Mouse (Mus musculus) lung, embryonic 16.5 days (tissue): ENCODE data around the gene Bfsp2. TPM values are rescaled to one million over a fixed set of nuclear protein-coding genes. Genes with fewer than 3 reads are reported as not detected.
A peak's percentile ranks its signal among the peaks of the same experiment; 100 is the strongest.

Experiments used
- ATAC-seq: fragments of 200-750 bp; cut with Nextera tagmentation; 2 replicates; pipeline ENCODE4 v1.8.0; 2017; ENCODE audit warnings: low read depth, mild to moderate bottlenecking, moderate library complexity
- H3K27ac ChIP-seq: fragments of 300-500 bp; sonication (generic); 2 replicates; pipeline ENCODE4 v1.5.1; 2014; ENCODE audit warnings: mild to moderate bottlenecking, control low read depth, low read length
- H3K27me3 ChIP-seq: fragments of 300-500 bp; sonication (generic); 2 replicates; pipeline ENCODE4 v1.6.1; 2014; ENCODE audit warnings: low read depth, low read length, mixed read lengths; ENCODE audit not compliant: control insufficient read depth, insufficient read depth
- H3K36me3 ChIP-seq: fragments of 300-500 bp; sonication (generic); 2 replicates; pipeline ENCODE4 v1.6.1; 2014; ENCODE audit warnings: low read length; ENCODE audit not compliant: control insufficient read depth, insufficient read depth
- H3K4me1 ChIP-seq: fragments of 300-500 bp; sonication (generic); replicated peaks from 2 replicates; pipeline ENCODE4 v1.6.1; 2014; ENCODE audit warnings: low read length, mixed read lengths; ENCODE audit not compliant: control insufficient read depth, insufficient read depth
- H3K4me2 ChIP-seq: fragments of 300-500 bp; sonication (generic); 2 replicates; pipeline ENCODE4 v1.6.1; 2014; ENCODE audit warnings: low read depth, low read length, control low read depth
- H3K4me3 ChIP-seq: fragments of 300-500 bp; sonication (generic); 2 replicates; pipeline ENCODE4 v1.5.1; 2014; ENCODE audit warnings: mild to moderate bottlenecking, low read length, control low read depth
- H3K9ac ChIP-seq: fragments of 300-500 bp; sonication (generic); 2 replicates; pipeline ENCODE4 v1.6.1; 2014; ENCODE audit warnings: low read length, control low read depth
- H3K9me3 ChIP-seq: fragments of 300-500 bp; sonication (generic); 2 replicates; pipeline ENCODE4 v1.6.1; 2016; ENCODE audit warnings: low read length; ENCODE audit not compliant: control insufficient read depth
- WGBS: fragments of 180-500 bp; shearing (Covaris S2); extraction: QIAGEN DNeasy Blood & Tissue Kit; methylation state at CpG from one replicate; pipeline ENCODE4 v1.1.7; 2014; 5-methylcytosine and 5-hydroxymethylcytosine counted together
- polyA plus RNA-seq: library from polyadenylated mRNA; unstranded; fragments of >200 nt; fragmentation: Nextera tagmentation; extraction: Ambion mirVana; gene quantifications from 2 replicates; pipeline ENCODE4 v1.2.1, GENCODE M21; 2015

Gene Bfsp2
- polyA plus RNA-seq, 1 experiment from 2014 or later = 0.62 TPM

GRCm38 (mm10) chr9:103490439-103490838, 10.2 kb upstream of the Bfsp2 start:
- 19% methylated on average over 2 of the region's 2 CpGs for whole genome bisulfite sequencing
- Histone ChIP-seq H3K9ac (no peak overlapping the region), H3K27me3 (no peaks in the 10 kb centered on the region), H3K4me3 (no peak overlapping the region), H3K4me2 (no peak overlapping the region), H3K9me3 (no peaks in the 10 kb centered on the region), H3K36me3 (no peaks in the 10 kb centered on the region), H3K4me1 (peaks cover 8% of the 10 kb centered on the region), H3K27ac (no peak overlapping the region)
- ATAC-seq = peak; percentile 62; the same call in 1 of the 2 replicates

DNA sequence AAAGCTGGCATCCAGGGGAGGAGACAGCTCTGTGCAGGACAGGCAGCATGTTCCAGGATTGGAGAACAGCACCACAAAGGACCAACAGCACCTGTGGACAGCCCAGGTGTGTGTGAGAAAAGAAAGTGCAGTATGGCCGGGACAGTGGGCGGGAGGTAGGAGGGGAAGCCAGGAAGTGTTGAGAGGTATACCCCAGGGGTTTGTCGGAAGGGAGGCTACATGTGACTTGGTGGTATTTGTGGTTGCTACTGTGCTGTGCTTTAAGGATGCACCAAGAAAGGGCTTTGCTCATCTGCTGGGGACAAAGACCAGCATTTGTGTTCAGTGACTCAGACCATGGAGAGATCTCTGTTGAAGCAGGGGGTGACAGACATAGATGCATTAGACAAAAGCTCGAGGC, 9.7 kb upstream of the Bfsp2 start:
- Histone ChIP-seq H3K9me3 (no peaks in the 10 kb centered on the region), H3K27me3 (no peaks in the 10 kb centered on the region), H3K9ac (no peak overlapping the region), H3K27ac (no peak overlapping the region), H3K36me3 (no peaks in the 10 kb centered on the region), H3K4me3 (no peak overlapping the region), H3K4me2 (no peak overlapping the region), H3K4me1 (peaks cover 9% of the 10 kb centered on the region)
- ATAC-seq = no peak
- WGBS = 70% methylated on average over 4 of the region's 4 CpGs

GRCm38 (mm10) chr9:103489096-103489495, 8.9 kb upstream of the Bfsp2 start:
- Histone ChIP-seq H3K27me3 (no peaks in the 10 kb centered on the region), H3K27ac (no peak overlapping the region), H3K4me3 (no peak overlapping the region), H3K36me3 (no peaks in the 10 kb centered on the region), H3K4me1 (peaks cover 9% of the 10 kb centered on the region), H3K9ac (no peak overlapping the region), H3K9me3 (no peaks in the 10 kb centered on the region), H3K4me2 (no peak overlapping the region)
- ATAC-seq = no peak
- 44% methylated on average over 6 of the region's 7 CpGs for WGBS

GRCm38 (mm10) chr9:103486262-103486661, 6.0 kb upstream of the Bfsp2 start:
- H3K4me1 ChIP-seq = peaks cover 9% of the 10 kb centered on the region
- H3K9ac ChIP-seq = no peak overlapping the region
- H3K4me2 ChIP-seq = no peak overlapping the region
- WGBS = 70% methylated on average over 6 of the region's 6 CpGs
- peak; percentile 31; the same call in 1 of the 2 replicates for ATAC-seq
- no peaks in the 10 kb centered on the region for H3K36me3 ChIP-seq
- peak overlapping the region; percentile 38 for H3K27ac ChIP-seq
- H3K27me3 ChIP-seq = no peaks in the 10 kb centered on the region
- no peaks in the 10 kb centered on the region for H3K9me3 ChIP-seq
- H3K4me3 ChIP-seq = no peak overlapping the region

DNA sequence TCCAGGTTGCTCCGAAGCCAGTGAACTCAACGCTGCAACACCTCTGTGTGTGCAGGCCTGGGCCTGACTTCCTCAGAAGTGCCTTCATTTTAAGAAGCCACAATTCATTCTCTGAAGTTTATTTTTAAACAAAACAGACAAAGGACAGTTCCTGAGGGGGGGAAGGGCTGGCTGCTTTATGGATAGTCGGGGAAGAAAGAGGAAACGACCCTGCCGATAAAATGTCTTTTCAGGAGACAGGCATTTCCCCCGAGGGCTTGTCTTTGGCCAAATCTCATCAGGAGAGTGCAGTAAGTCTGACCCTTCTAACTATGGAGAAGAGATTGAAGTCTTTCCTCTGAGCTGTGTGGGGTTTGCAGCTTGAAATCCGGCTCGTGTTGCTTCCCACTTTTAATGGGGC, 5.4 kb upstream of the Bfsp2 start:
- no peak overlapping the region for H3K4me3 ChIP-seq
- H3K27ac ChIP-seq = peak overlapping the region; percentile 60
- H3K9me3 ChIP-seq = no peaks in the 10 kb centered on the region
- H3K27me3 ChIP-seq = no peaks in the 10 kb centered on the region
- ATAC-seq = peak; percentile 36
- peaks cover 15% of the 10 kb centered on the region for H3K4me1 ChIP-seq
- 27% methylated on average over 8 of the region's 8 CpGs for WGBS
- no peak overlapping the region for H3K4me2 ChIP-seq
- H3K36me3 ChIP-seq = no peaks in the 10 kb centered on the region
- H3K9ac ChIP-seq = no peak overlapping the region

DNA sequence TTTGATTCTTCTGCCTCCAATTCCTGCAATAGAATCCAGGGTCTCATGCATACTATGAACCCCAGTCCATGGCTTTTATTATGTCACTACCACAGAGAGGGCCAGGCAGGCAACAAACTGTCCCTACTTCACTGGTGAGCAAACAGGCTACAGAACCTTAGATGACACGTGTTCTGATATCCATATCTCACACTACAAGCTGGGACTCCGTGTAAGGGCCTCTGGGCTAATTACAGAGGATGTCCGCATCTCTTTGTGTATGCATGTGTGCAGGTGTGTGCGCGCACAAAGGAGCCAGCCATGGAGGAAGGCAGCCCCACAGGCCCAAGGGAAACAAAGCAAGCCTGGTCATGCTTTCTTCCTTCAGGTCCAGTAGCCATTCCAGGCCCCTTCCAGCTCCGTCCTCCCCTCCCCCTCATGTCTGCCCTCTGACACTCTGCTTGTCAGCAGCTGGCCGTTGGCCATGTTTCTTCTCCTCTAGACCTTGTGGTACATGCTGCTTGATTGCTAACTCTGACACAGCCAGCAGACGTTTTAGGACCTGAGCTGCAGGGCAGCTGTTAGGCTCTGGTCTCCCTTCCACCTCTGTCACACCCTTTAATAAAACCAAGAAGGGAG, 492 bp upstream of the Bfsp2 start:
- Histone ChIP-seq H3K4me1 (peaks cover 8% of the 10 kb centered on the region), H3K4me3 (no peak overlapping the region), H3K9ac (no peak overlapping the region), H3K27ac (no peak overlapping the region), H3K4me2 (no peak overlapping the region), H3K9me3 (no peaks in the 10 kb centered on the region), H3K36me3 (no peaks in the 10 kb centered on the region), H3K27me3 (no peaks in the 10 kb centered on the region)
- ATAC-seq = peak; percentile 71
- WGBS = 41% methylated on average over 8 of the region's 8 CpGs

GRCm38 (mm10) chr9:103475414-103475813, 4.8 kb downstream of the Bfsp2 start:
- Histone ChIP-seq H3K4me2 (no peak overlapping the region), H3K36me3 (no peaks in the 10 kb centered on the region), H3K4me3 (no peak overlapping the region), H3K27ac (no peak overlapping the region), H3K9me3 (no peaks in the 10 kb centered on the region), H3K9ac (no peak overlapping the region), H3K27me3 (no peaks in the 10 kb centered on the region), H3K4me1 (peaks cover 6% of the 10 kb centered on the region; the same call in 1 of the 2 replicates)
- 66% methylated on average over 6 of the region's 6 CpGs for WGBS
- ATAC-seq = no peak

GRCm38 (mm10) chr9:103473915-103474688, 6.1 kb downstream of the Bfsp2 start:
- ATAC-seq = no peak
- Histone ChIP-seq H3K4me2 (no peak overlapping the region), H3K27me3 (no peaks in the 10 kb centered on the region), H3K4me3 (no peak overlapping the region), H3K27ac (no peak overlapping the region), H3K4me1 (peaks cover 6% of the 10 kb centered on the region; the same call in 1 of the 2 replicates), H3K9ac (no peak overlapping the region), H3K36me3 (no peaks in the 10 kb centered on the region), H3K9me3 (no peaks in the 10 kb centered on the region)
- 40% methylated on average over 13 of the region's 13 CpGs for WGBS

GRCm38 (mm10) chr9:103471784-103472183, 8.4 kb downstream of the Bfsp2 start:
- Histone ChIP-seq H3K9me3 (no peaks in the 10 kb centered on the region), H3K36me3 (no peaks in the 10 kb centered on the region), H3K4me1 (peaks cover 6% of the 10 kb centered on the region; the same call in 1 of the 2 replicates), H3K9ac (no peak overlapping the region), H3K27me3 (no peaks in the 10 kb centered on the region), H3K4me3 (no peak overlapping the region), H3K4me2 (no peak overlapping the region), H3K27ac (no peak overlapping the region)
- WGBS = 36% methylated on average over 11 of the region's 11 CpGs
- no peak for ATAC-seq
